Mouse (Mus musculus) heart, embryonic 16.5 days (tissue): ENCODE data around the gene Gm5741. TPM values are rescaled to one million over a fixed set of nuclear protein-coding genes. Genes with fewer than 3 reads are reported as not detected.

Source experiments
- ATAC-seq: fragments of 200-750 bp; cut with Nextera tagmentation; replicated peaks from 2 replicates; pipeline ENCODE4 v1.8.0; 2017; ENCODE audit warnings: moderate number of reproducible peaks; ENCODE audit not compliant: insufficient read depth, low FRiP score; ENCODE audit errors: extremely low read depth
- H3K27ac ChIP-seq: fragments of 300-500 bp; sonication (generic); 2 replicates; pipeline ENCODE4 v1.5.1; 2014; ENCODE audit warnings: mild to moderate bottlenecking, low read length, control low read depth, moderate library complexity
- H3K27me3 ChIP-seq: fragments of 300-500 bp; sonication (generic); 2 replicates; pipeline ENCODE4 v1.6.1; 2014; ENCODE audit warnings: low read length, mixed read lengths; ENCODE audit not compliant: control insufficient read depth, insufficient read depth
- H3K36me3 ChIP-seq: fragments of 300-500 bp; sonication (generic); 2 replicates; pipeline ENCODE4 v1.6.1; 2014; ENCODE audit not compliant: control insufficient read depth, insufficient read depth
- H3K4me1 ChIP-seq: fragments of 300-500 bp; sonication (generic); 2 replicates; pipeline ENCODE4 v1.6.1; 2014; ENCODE audit warnings: low read length, mixed read lengths; ENCODE audit not compliant: control insufficient read depth, insufficient read depth
- H3K4me2 ChIP-seq: fragments of 300-500 bp; sonication (generic); 2 replicates; pipeline ENCODE4 v1.6.1; 2014; ENCODE audit warnings: low read depth, mild to moderate bottlenecking, control low read depth, low read length
- H3K4me3 ChIP-seq: fragments of 300-500 bp; sonication (generic); 2 replicates; pipeline ENCODE4 v1.5.1; 2014; ENCODE audit warnings: mild to moderate bottlenecking, control low read depth, low read length
- H3K9ac ChIP-seq: fragments of 300-500 bp; sonication (generic); 2 replicates; pipeline ENCODE4 v1.6.1; 2014; ENCODE audit warnings: low read length, control low read depth
- H3K9me3 ChIP-seq: fragments of 300-500 bp; sonication (generic); replicated peaks from 2 replicates; pipeline ENCODE4 v1.6.1; 2016; ENCODE audit warnings: low read length; ENCODE audit not compliant: control insufficient read depth
- WGBS: fragments of 180-500 bp; shearing (Covaris S2); extraction: QIAGEN DNeasy Blood & Tissue Kit; methylation state at CpG from one replicate; pipeline ENCODE4 v1.1.7; 2014; 5-methylcytosine and 5-hydroxymethylcytosine counted together
- polyA plus RNA-seq: library from polyadenylated mRNA; unstranded; fragments of >200 nt; fragmentation: Nextera tagmentation; extraction: Ambion mirVana; gene quantifications from 2 replicates; pipeline ENCODE4 v1.2.1, GENCODE M21; 2015

The Gm5741 gene
- polyA plus RNA-seq, 1 experiment from 2014 or later: not detected

GRCm38 (mm10) chr8:85067155-85067554, 627 bp downstream of the Gm5741 start:
- Histone ChIP-seq H3K4me3 (no peak overlapping the region), H3K27me3 (no peaks in the 10 kb centered on the region), H3K9me3 (no peaks in the 10 kb centered on the region), H3K36me3 (peaks cover 3% of the 10 kb centered on the region), H3K4me2 (no peak overlapping the region), H3K27ac (no peak overlapping the region), H3K4me1 (0 out of 2 replicates have a peak, but pooled peaks cover 3% of the 10 kb centered on the region), H3K9ac (no peak overlapping the region)
- ATAC-seq: no peak
- WGBS: 93% methylated on average over 2 of the region's 2 CpGs

- Histone ChIP-seq H3K27ac (no peak overlapping the region), H3K9me3 (no peaks in the 10 kb centered on the region), H3K4me1 (peaks cover 3% of the 10 kb centered on the region), H3K27me3 (no peaks in the 10 kb centered on the region), H3K36me3 (peaks cover 3% of the 10 kb centered on the region), H3K4me3 (no peak overlapping the region), H3K4me2 (no peak overlapping the region), H3K9ac (no peak overlapping the region)
- 33% methylated on average over 2 of the region's 2 CpGs for WGBS
- ATAC-seq: no peak
Observed at GRCm38 (mm10) chr8:85065213-85065612, 2.6 kb downstream of the Gm5741 start.

- Histone ChIP-seq H3K4me1 (peaks cover 3% of the 10 kb centered on the region), H3K9ac (no peak overlapping the region), H3K4me2 (no peak overlapping the region), H3K9me3 (no peaks in the 10 kb centered on the region), H3K4me3 (no peak overlapping the region), H3K27ac (no peak overlapping the region), H3K27me3 (no peaks in the 10 kb centered on the region), H3K36me3 (peaks cover 3% of the 10 kb centered on the region)
- ATAC-seq: no peak
- WGBS: 94% methylated on average over 4 of the region's 4 CpGs
Observed at GRCm38 (mm10) chr8:85062603-85063002, 5.2 kb downstream of the Gm5741 start.

- H3K4me3 ChIP-seq: peak within 1 kb of the TSS; percentile 67
- H3K27ac ChIP-seq: no peak within 1 kb of the TSS
- no peaks in the 10 kb centered on the region for H3K9me3 ChIP-seq
- under 1% methylated on average over 52 of the region's 53 CpGs for WGBS
- peaks cover 13% of the 10 kb centered on the region for H3K36me3 ChIP-seq
- peaks cover 3% of the 10 kb centered on the region for H3K4me1 ChIP-seq
- H3K4me2 ChIP-seq: peak within 1 kb of the TSS; percentile 84
- no peaks in the 10 kb centered on the region for H3K27me3 ChIP-seq
- H3K9ac ChIP-seq: peak within 1 kb of the TSS; percentile 72
- peak; percentile 90 for ATAC-seq
Observed at GRCm38 (mm10) chr8:85059879-85060616, 7.7 kb downstream of the Gm5741 start, which contains the start of gene Fbxw9. TSS of gene Fbxw9 (plus strand) at chr8:85060055.

DNA sequence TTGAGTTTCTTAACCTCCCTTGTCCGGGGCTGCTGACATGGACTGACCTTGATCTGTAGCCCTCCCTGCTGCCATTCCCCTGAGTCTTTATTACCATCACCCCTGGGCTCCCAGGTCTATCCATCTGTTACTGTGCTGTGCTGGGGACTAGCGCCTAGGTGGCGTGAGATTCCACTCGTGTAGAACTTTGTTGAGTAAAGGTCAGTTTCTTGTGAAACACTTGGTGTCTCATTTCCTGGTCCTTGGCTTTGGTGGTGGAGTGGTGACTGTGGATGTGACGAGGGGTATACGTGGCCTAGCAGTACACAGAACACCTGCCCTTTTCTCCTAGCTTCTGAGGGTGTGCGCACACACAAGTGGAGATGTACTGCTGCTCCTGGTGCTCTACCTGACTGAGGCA, 10.4 kb downstream of the Gm5741 start:
- no peak for ATAC-seq
- WGBS: 79% methylated on average over 7 of the region's 7 CpGs
- Histone ChIP-seq H3K27ac (no peak overlapping the region), H3K4me2 (no peak overlapping the region), H3K4me3 (no peak overlapping the region), H3K9ac (no peak overlapping the region), H3K9me3 (no peaks in the 10 kb centered on the region), H3K4me1 (peaks cover 3% of the 10 kb centered on the region), H3K27me3 (no peaks in the 10 kb centered on the region), H3K36me3 (peaks cover 36% of the 10 kb centered on the region)

- Histone ChIP-seq H3K27ac (no peak overlapping the region), H3K4me3 (no peak overlapping the region), H3K9me3 (no peaks in the 10 kb centered on the region), H3K4me2 (no peak overlapping the region), H3K36me3 (peaks cover 55% of the 10 kb centered on the region), H3K27me3 (no peaks in the 10 kb centered on the region), H3K9ac (no peak overlapping the region), H3K4me1 (peaks cover 4% of the 10 kb centered on the region)
- ATAC-seq: no peak
- 94% methylated on average over 6 of the region's 6 CpGs for WGBS
Observed at GRCm38 (mm10) chr8:85043619-85044018, 24.2 kb downstream of the Gm5741 start.

- under 1% methylated on average over 57 of the region's 57 CpGs for WGBS
- Histone ChIP-seq H3K4me3 (peak overlapping the region; percentile 95), H3K9ac (peak overlapping the region; percentile 96), H3K36me3 (peaks cover 12% of the 10 kb centered on the region), H3K27ac (peak overlapping the region; percentile 98), H3K9me3 (no peaks in the 10 kb centered on the region), H3K27me3 (no peaks in the 10 kb centered on the region), H3K4me2 (peak overlapping the region; percentile 87), H3K4me1 (peaks cover 20% of the 10 kb centered on the region)
- ATAC-seq: no peak
Observed at GRCm38 (mm10) chr8:85037681-85038531, 29.9 kb downstream of the Gm5741 start.

GRCm38 (mm10) chr8:85037366-85037680, 30.5 kb downstream of the Gm5741 start:
- Histone ChIP-seq H3K36me3 (peaks cover 16% of the 10 kb centered on the region), H3K4me2 (peak overlapping the region; percentile 87), H3K27ac (peak overlapping the region; percentile 98), H3K9ac (peak overlapping the region; percentile 96), H3K27me3 (no peaks in the 10 kb centered on the region), H3K4me3 (peak overlapping the region; percentile 95), H3K4me1 (peaks cover 20% of the 10 kb centered on the region), H3K9me3 (no peaks in the 10 kb centered on the region)
- under 1% methylated on average over 14 of the region's 14 CpGs for WGBS
- peak; percentile 11 for ATAC-seq
